Mouse (Mus musculus) NIH3T3 (cell line): ENCODE results near the gene Olfr1427.
"Not testable (repeated sequence)": the region's sequence is repeated elsewhere in the genome, so short reads cannot be mapped to it uniquely, and the experiment has no call there.

ENCODE experiments used
- DNase-seq: peaks from one replicate; pipeline ENCODE4 v3.0.0-alpha.2; 2012; ENCODE audit warnings: low read depth

Olfr1427 gene

GRCm38 (mm10) chr19:12103234-12103633 lies at the start of gene Olfr1427:
TSS of gene Olfr1427 (minus strand) at chr19:12103334.
- DNase-seq = no peak

DNA sequence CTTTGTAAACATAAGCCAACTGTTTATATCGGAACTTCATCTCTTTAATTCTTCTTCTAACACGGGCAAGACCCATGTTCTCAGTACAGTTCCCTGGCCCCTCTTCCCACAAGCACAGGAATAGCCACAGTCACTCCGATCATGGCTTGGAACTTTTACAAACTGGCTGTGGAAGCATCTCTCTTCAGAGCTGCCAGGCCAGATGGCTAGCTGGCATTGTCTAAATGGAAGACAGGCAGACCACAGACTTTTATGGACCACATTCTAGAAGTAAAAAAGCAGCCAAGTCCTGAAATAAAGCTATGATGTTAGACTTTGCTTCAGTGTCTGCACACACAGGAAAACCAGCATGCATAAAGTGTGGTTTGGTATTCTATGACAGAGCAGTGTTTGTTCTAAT lies 42.3 kb upstream of the Olfr1427 start:
- no peak for DNase-seq

DNA sequence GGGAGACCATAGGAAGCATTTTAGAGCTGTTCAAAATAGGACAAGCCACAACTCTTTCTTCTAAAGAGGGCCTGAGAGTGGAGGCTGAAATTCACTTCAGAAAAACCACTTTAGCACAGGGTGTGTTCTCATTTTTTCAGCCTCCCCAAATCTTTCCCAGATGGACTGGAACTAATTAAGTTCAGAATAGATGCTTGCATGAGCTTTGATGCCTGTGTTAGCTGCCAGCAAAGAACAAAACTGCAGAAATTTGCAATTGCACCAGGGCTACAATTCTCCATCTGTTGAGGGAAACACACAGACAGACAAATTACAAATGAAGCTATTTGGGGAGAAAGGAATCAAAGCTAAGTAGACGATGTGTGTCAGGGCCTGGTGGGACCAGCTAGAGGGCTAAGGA lies 40.2 kb upstream of the Olfr1427 start:
- DNase-seq = no peak

GRCm38 (mm10) chr19:12134289-12134688 lies 31.2 kb upstream of the Olfr1427 start:
- DNase-seq = peak; percentile 70

- no peak for DNase-seq
Measured at GRCm38 (mm10) chr19:12123103-12123502, 20.0 kb upstream of the Olfr1427 start, which contains the start of gene Olfr76. TSS of gene Olfr76 (minus strand) at chr19:12123203.

GRCm38 (mm10) chr19:12116464-12116863 lies 13.3 kb upstream of the Olfr1427 start:
- DNase-seq = peak; percentile 7

DNA sequence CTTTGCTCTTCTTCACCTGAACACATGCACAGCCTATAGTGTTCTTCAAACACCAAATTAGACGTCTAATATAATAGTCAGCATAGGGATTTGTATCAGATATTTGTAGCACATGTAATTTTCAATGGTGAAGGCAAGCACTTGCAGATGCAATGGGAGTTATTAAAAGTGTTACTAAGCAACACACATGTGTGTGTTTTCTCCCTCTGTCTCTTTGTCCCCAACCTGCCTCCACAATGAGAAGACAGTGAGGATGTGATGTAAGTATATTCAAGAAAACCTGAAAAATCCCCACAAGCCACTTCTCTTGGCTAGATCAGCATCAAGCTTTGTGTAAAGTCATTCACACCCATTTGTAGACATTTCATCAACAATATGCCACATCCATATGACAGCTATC lies 12.7 kb upstream of the Olfr1427 start, which contains the start of gene Olfr1428:
Gene Olfr1428, minus strand, starts transcription at position 101 of the 400 bp plus-strand sequence.
- DNase-seq = no peak

DNA sequence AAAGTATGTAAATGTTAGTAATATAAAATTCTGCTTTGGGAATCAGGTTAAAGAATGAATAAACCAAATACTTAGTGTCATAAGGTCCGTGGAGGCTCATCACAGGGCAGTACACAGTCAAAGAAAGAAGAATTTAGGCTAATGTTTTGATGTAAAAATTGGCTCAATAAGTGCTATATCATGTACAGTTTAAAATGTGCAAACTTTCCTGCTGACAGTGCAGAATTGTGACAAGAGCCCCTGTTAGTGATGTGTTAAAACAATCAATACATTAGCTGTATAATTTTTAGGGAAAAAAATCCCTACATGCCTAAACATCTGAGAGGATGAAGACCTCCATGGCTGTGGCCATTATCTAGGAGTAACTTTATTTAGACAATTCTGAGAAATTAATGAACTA lies 10.7 kb upstream of the Olfr1427 start:
- no peak for DNase-seq

- no peak for DNase-seq
Measured at GRCm38 (mm10) chr19:12104541-12104940, 1.4 kb upstream of the Olfr1427 start.

DNA sequence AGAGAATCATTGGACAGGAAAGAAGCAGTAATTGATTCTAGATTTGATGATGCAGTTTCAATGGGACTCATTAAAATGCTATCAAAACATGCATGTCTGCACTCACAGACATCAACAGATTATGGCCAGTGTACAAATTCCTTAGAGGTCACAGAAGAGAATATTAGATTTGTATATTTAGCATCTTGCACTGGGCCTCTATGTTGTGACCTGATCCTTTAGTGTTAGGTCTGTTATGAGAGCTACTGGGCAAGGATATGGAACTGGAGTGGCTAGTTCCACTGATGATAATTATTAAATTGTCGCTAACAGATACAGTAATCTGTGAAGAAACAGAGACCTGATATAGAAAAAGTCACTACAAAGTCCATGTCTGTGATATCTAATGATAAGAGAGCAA lies 11.2 kb downstream of the Olfr1427 start, which contains the start of gene Olfr1426:
Gene Olfr1426, minus strand, starts transcription at position 101 of the 400 bp plus-strand sequence.
- no peak for DNase-seq

GRCm38 (mm10) chr19:12077631-12078030 lies 25.5 kb downstream of the Olfr1427 start, which contains the start of gene Olfr1425:
TSS of gene Olfr1425 (minus strand) at chr19:12077731.
- not testable (repeated sequence) for DNase-seq

DNA sequence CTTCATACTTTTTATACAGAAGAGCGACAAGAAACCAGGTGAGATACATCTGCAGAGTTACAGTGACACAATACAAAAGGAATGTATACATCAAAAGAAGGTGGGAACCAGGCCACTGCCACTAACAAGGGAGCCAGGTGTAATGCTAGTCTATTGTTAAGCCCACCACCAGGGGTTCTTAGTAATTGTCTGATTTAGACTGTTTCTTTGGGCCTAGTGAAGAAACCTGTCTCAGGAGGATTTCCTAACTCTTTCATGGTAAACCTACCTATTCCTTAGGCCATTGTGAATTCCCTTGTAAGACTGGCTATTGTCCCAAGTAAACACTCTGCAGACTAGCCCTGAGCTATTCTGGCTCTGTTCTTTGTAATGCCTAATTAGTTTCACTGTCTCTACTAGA lies 33.6 kb downstream of the Olfr1427 start:
- not testable (repeated sequence) for DNase-seq

DNA sequence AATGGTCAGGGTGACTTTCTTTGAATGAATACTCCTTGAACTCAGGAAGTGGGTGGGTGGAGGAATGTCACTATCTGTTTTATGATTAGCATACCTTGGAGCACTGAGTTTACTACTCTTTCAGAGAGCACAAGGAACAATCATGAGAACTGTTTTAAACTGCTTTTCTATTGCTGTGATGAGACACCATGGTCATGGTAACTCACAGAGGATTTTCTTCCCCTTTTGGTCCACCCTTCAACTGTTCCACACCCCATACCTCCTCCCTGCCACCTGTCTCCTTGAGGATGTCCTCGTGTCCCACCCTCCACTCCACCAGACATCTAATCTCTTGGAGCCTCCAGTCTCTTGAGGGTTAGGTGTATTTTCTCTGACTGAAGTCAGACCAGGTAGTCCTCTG lies 35.3 kb downstream of the Olfr1427 start:
- DNase-seq = not testable (repeated sequence)

- not testable (repeated sequence) for DNase-seq
Measured at GRCm38 (mm10) chr19:12062582-12062981, 40.6 kb downstream of the Olfr1427 start, which contains the start of gene Olfr1424. TSS of gene Olfr1424 (minus strand) at chr19:12062682.
